Mouse (Mus musculus) heart, embryonic 16.5 days (tissue): ENCODE measurements at regions not wholly inside any gene's neighbourhood (a gene's known extent, or its start where the extent isn't known, plus 50 kb on each side); places are given as distances from the start of the nearest gene placed in this dataset.

ENCODE experiments used
- ATAC-seq: fragments of 200-750 bp; cut with Nextera tagmentation; replicated peaks from 2 replicates; pipeline ENCODE4 v1.8.0; 2017; ENCODE audit warnings: moderate number of reproducible peaks; ENCODE audit not compliant: insufficient read depth, low FRiP score; ENCODE audit errors: extremely low read depth
- H3K27ac ChIP-seq: fragments of 300-500 bp; sonication (generic); 2 replicates; pipeline ENCODE4 v1.5.1; 2014; ENCODE audit warnings: mild to moderate bottlenecking, low read length, control low read depth, moderate library complexity
- H3K27me3 ChIP-seq: fragments of 300-500 bp; sonication (generic); 2 replicates; pipeline ENCODE4 v1.6.1; 2014; ENCODE audit warnings: low read length, mixed read lengths; ENCODE audit not compliant: control insufficient read depth, insufficient read depth
- H3K36me3 ChIP-seq: fragments of 300-500 bp; sonication (generic); 2 replicates; pipeline ENCODE4 v1.6.1; 2014; ENCODE audit not compliant: control insufficient read depth, insufficient read depth
- H3K4me1 ChIP-seq: fragments of 300-500 bp; sonication (generic); 2 replicates; pipeline ENCODE4 v1.6.1; 2014; ENCODE audit warnings: low read length, mixed read lengths; ENCODE audit not compliant: control insufficient read depth, insufficient read depth
- H3K4me2 ChIP-seq: fragments of 300-500 bp; sonication (generic); 2 replicates; pipeline ENCODE4 v1.6.1; 2014; ENCODE audit warnings: low read depth, mild to moderate bottlenecking, control low read depth, low read length
- H3K4me3 ChIP-seq: fragments of 300-500 bp; sonication (generic); 2 replicates; pipeline ENCODE4 v1.5.1; 2014; ENCODE audit warnings: mild to moderate bottlenecking, control low read depth, low read length
- H3K9ac ChIP-seq: fragments of 300-500 bp; sonication (generic); 2 replicates; pipeline ENCODE4 v1.6.1; 2014; ENCODE audit warnings: low read length, control low read depth
- H3K9me3 ChIP-seq: fragments of 300-500 bp; sonication (generic); replicated peaks from 2 replicates; pipeline ENCODE4 v1.6.1; 2016; ENCODE audit warnings: low read length; ENCODE audit not compliant: control insufficient read depth
- WGBS: fragments of 180-500 bp; shearing (Covaris S2); extraction: QIAGEN DNeasy Blood & Tissue Kit; methylation state at CpG from one replicate; pipeline ENCODE4 v1.1.7; 2014; 5-methylcytosine and 5-hydroxymethylcytosine counted together

DNA sequence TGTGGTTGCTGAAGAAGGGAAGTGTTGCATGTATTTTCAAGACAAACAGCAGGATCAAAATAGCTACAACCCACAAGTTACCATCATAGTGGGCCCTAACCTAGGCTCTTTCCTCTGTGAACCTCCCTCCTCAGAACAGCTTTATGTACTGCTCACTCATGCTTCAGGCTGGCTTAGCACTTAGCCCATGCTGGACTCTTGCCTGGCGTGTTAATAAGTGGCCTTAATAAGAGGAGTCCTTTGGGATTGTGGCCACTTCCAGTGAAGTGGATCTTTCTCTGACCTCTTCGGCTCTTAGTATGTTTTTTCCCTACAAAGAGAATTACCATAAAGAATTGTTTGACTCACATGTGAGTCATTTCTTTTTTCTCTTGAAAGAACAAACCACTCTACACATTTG, 101.9 kb downstream of the Fam204a start:
- Histone ChIP-seq H3K27me3 (no peaks in the 10 kb centered on the region), H3K9ac (no peak overlapping the region), H3K4me1 (no peaks in the 10 kb centered on the region), H3K4me2 (no peak overlapping the region), H3K27ac (no peak overlapping the region), H3K9me3 (no peaks in the 10 kb centered on the region), H3K4me3 (no peak overlapping the region), H3K36me3 (no peaks in the 10 kb centered on the region)
- WGBS, result 77% methylated on average over 2 of the region's 2 CpGs
- no peak for ATAC-seq

DNA sequence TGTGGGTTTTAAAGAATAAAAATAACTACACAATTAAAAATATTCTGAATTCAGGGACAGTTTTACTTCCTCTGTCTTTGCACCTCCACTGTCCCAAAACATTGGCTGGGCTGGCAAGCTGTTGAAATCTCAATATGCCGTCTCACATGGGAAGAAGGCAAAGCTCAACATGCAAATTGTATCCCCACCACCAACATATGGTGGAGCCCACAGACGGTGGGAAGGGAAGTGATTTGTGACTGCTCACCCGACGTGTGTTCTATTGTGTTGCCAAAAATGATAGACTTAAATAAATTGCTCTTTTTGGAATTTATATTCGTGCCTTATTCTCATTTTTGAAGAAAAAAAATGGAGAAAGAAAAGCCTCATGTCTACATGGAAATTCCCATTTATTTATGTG, 105.6 kb downstream of the Fam204a start:
- Histone ChIP-seq H3K4me3 (no peak overlapping the region), H3K4me1 (no peaks in the 10 kb centered on the region), H3K9me3 (no peaks in the 10 kb centered on the region), H3K9ac (no peak overlapping the region), H3K27ac (no peak overlapping the region), H3K36me3 (no peaks in the 10 kb centered on the region), H3K4me2 (no peak overlapping the region), H3K27me3 (no peaks in the 10 kb centered on the region)
- 78% methylated on average over 5 of the region's 5 CpGs for WGBS
- ATAC-seq, result no peak

DNA sequence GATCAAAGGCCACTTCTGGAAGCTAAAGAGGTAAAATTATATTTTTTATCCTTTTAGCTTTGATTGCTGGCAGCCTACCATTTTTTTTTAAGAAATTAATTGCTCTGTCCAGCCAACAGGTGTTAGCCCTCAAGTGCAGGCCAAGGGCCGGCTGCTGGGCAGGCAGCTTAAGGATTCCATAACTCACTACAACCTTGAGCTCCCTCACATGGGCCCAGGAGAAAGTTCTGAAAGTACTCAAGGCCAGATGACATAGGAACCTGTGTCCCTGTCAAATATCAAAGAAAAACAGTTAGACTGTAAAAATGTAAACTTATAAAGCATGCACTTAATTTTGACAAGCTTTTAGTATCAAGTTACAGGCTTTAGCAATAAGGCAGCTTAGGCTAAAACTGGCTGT, 107.5 kb downstream of the Fam204a start:
- Histone ChIP-seq H3K4me1 (no peaks in the 10 kb centered on the region), H3K9me3 (no peaks in the 10 kb centered on the region), H3K27me3 (no peaks in the 10 kb centered on the region), H3K4me2 (no peak overlapping the region), H3K9ac (no peak overlapping the region), H3K27ac (no peak overlapping the region), H3K4me3 (no peak overlapping the region), H3K36me3 (no peaks in the 10 kb centered on the region)
- no peak for ATAC-seq
- 21% methylated on average over 1 of the region's 1 CpGs for WGBS

DNA sequence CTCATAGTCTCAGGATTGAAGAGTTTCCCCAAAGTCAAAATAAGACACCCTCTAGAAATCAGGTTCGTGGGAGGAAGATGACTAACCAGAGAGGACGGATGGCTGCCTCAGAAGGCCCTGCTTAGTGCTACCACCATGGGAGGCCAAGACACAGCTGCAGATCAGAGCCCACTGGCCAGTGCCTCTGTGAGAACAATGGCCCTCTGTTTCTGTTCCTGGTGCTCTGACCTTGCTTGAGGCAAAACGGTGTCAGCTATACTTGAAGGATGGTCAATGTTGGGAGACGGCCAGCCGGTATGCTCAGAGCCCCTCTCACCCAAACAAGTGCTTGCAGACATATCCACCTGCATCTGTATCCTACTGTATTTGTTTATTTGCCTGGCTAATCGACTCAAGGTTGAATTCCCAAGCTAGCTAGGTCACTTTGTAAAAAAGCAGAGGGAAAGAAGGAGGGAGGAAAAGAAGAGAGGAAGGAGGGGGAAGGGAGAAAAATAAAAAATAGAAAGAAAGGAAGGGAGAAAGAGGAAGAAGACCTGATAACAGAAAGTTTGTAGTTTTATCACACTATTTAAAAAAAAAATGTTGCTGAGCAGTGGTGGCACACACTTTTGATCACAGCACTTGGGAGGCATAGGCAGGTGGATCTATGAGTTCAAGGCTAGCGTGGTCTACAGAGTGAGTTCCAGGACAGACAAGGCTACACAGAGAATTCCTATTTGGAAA, 112.7 kb downstream of the Fam204a start:
- no peaks in the 10 kb centered on the region for H3K36me3 ChIP-seq

DNA sequence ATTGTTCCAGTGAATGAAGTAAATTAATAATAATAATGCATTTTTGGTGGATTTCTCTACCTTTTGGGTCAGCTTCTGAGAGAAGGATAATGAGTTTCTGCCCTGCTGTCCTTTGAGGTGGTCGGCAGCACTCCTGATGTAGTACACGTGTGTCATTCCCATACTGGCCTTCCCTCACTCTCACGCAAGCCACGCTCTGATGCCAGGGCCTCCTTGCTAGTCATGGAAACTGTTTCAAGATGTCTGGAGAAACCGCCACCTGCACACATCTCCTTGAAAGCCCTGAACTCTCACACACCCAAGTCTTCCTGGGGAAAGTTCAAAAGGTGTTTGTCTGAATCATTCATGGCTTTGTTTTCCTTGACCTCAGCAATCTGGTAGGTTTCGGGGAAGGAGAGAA, 116.2 kb downstream of the Fam204a start:
- Histone ChIP-seq H3K36me3 (no peaks in the 10 kb centered on the region), H3K4me1 (no peaks in the 10 kb centered on the region), H3K27me3 (no peaks in the 10 kb centered on the region), H3K4me3 (no peak overlapping the region), H3K9me3 (no peaks in the 10 kb centered on the region), H3K4me2 (no peak overlapping the region), H3K9ac (no peak overlapping the region), H3K27ac (no peak overlapping the region)
- 78% methylated on average over 6 of the region's 6 CpGs for WGBS
- ATAC-seq, result no peak

More for the DNA sequence above, 112.7 kb downstream of the Fam204a start:
- H3K4me2 ChIP-seq, result no peak overlapping the region
- no peak overlapping the region for H3K27ac ChIP-seq
- no peaks in the 10 kb centered on the region for H3K4me1 ChIP-seq
- H3K9me3 ChIP-seq, result no peaks in the 10 kb centered on the region
- no peak for ATAC-seq
- H3K27me3 ChIP-seq, result no peaks in the 10 kb centered on the region
- no peak overlapping the region for H3K9ac ChIP-seq
- no peak overlapping the region for H3K4me3 ChIP-seq
- 51% methylated on average over 7 of the region's 7 CpGs for WGBS

DNA sequence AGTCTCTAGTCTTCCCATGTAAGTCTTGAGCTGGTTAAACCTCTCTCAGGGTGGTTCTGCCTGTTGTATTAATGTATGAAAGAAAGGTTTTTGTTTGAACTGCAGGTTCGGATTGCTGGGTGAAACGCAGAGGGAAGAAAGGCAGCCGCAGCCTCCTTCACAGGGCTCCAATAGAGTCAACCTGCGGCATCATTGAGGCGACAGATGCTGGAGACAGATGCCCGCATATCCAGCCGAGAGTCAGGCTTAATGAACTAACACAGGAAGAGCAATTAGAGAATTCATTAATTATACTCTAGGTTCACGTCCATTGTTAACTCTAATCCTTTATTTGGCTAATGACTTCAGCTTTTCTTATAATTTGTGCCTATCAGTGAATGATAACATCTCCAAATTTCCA, 117.0 kb downstream of the Fam204a start:
- Histone ChIP-seq H3K4me3 (no peak overlapping the region), H3K4me1 (no peaks in the 10 kb centered on the region), H3K9ac (no peak overlapping the region), H3K27me3 (no peaks in the 10 kb centered on the region), H3K4me2 (no peak overlapping the region), H3K27ac (no peak overlapping the region), H3K9me3 (no peaks in the 10 kb centered on the region), H3K36me3 (no peaks in the 10 kb centered on the region)
- WGBS, result 79% methylated on average over 8 of the region's 8 CpGs
- no peak for ATAC-seq

DNA sequence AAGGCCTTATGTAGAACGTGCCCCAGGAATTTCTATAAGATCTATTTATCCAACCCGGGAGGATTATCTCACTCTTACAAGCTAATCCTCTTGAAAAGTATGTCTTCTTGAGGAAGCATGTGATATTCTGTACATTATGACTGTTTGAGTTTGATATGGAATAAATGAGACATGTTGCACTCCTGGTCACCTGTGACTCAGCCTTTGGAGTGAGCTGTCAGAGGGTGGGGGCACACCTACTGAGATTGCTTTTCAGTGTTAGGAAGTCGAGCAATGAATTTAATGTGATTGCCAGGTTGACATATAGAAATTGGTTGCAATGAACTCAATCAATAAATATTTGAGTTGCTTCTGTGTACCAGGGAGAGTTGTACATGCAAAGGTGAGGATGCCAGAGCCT, 128.6 kb downstream of the Fam204a start:
- no peaks in the 10 kb centered on the region for H3K4me1 ChIP-seq
- ATAC-seq, result no peak
- WGBS, result 73% methylated on average over 3 of the region's 3 CpGs
- no peaks in the 10 kb centered on the region for H3K9me3 ChIP-seq
- no peaks in the 10 kb centered on the region for H3K27me3 ChIP-seq
- H3K9ac ChIP-seq, result no peak overlapping the region
- H3K27ac ChIP-seq, result no peak overlapping the region
- H3K4me3 ChIP-seq, result no peak overlapping the region
- H3K4me2 ChIP-seq, result no peak overlapping the region
- no peaks in the 10 kb centered on the region for H3K36me3 ChIP-seq

DNA sequence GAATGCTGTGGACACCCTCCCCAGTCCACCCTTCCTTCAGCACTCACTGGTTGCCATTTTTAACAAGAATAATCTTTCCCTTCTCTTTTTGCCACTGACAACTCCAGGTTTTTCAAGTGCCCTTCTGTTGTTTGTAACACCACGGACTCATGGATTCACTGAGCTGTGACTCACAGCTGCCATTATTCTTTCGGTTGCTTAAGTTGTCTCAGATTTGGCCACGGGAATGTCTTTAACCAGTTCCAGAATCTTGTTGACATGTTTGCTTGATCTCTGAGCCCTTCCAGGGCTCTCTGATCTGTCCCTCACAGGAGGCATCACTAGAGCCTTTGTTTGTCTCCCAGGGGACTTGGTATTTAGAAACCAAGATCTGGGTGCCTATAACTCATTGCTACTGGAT, 131.5 kb upstream of the Rab11fip2 start:
- Histone ChIP-seq H3K27me3 (no peaks in the 10 kb centered on the region), H3K36me3 (no peaks in the 10 kb centered on the region), H3K9me3 (no peaks in the 10 kb centered on the region), H3K4me1 (no peaks in the 10 kb centered on the region), H3K27ac (no peak overlapping the region), H3K4me3 (no peak overlapping the region), H3K4me2 (no peak overlapping the region), H3K9ac (no peak overlapping the region)
- no peak for ATAC-seq
- WGBS, result 26% methylated on average over 3 of the region's 3 CpGs

DNA sequence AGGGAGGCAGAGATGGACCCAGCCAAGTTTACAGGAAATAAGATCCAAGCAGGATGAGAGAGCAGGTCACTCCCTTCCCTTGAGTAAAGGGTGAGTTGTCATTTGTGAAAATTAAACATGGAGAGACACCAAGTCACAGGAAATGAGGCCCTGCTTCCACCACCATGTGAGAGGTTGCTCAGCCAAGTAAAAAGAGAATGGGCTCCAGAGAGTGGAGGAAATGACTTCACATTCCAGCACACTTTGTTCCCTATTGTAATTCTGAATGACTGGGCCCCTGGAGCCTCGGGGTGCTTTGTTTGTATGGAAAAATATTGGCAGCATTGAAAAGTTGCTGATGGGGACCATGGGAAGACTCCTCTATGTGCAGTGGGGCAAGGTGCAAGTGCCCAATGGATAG, 129.9 kb upstream of the Rab11fip2 start:
- WGBS, result 37% methylated on average over 1 of the region's 1 CpGs
- Histone ChIP-seq H3K4me2 (no peak overlapping the region), H3K36me3 (no peaks in the 10 kb centered on the region), H3K27ac (no peak overlapping the region), H3K4me1 (no peaks in the 10 kb centered on the region), H3K4me3 (no peak overlapping the region), H3K9ac (no peak overlapping the region), H3K9me3 (no peaks in the 10 kb centered on the region), H3K27me3 (no peaks in the 10 kb centered on the region)
- ATAC-seq, result no peak
